Mouse (Mus musculus) liver, embryonic 16.5 days (tissue): ENCODE measurements around the gene Mex3a. TPM values are rescaled to one million over a fixed set of nuclear protein-coding genes. Genes with fewer than 3 reads are reported as not detected.

Experiments used
- ATAC-seq: fragments of 200-750 bp; cut with Nextera tagmentation; 2 replicates; pipeline ENCODE4 v1.8.0; 2017; ENCODE audit warnings: low read depth, mild to moderate bottlenecking, moderate number of reproducible peaks, moderate library complexity
- H3K27ac ChIP-seq: fragments of 300-500 bp; sonication (generic); 2 replicates; pipeline ENCODE4 v1.5.1; 2014; ENCODE audit warnings: mild to moderate bottlenecking, low read length
- H3K27me3 ChIP-seq: fragments of 300-500 bp; sonication (generic); 2 replicates; pipeline ENCODE4 v1.6.1; 2014; ENCODE audit warnings: low read depth, low read length, mixed read lengths; ENCODE audit not compliant: control insufficient read depth, insufficient read depth
- H3K36me3 ChIP-seq: fragments of 300-500 bp; sonication (generic); 2 replicates; pipeline ENCODE4 v1.6.1; 2014; ENCODE audit warnings: mild to moderate bottlenecking; ENCODE audit not compliant: control insufficient read depth, insufficient read depth
- H3K4me1 ChIP-seq: fragments of 300-500 bp; sonication (generic); 2 replicates; pipeline ENCODE4 v1.6.1; 2014; ENCODE audit warnings: low read depth, low read length, mixed read lengths; ENCODE audit not compliant: control insufficient read depth
- H3K4me2 ChIP-seq: fragments of 300-500 bp; sonication (generic); 2 replicates; pipeline ENCODE4 v1.6.1; 2014; ENCODE audit warnings: low read depth, low read length, mixed read lengths
- H3K4me3 ChIP-seq: fragments of 300-500 bp; sonication (generic); 2 replicates; pipeline ENCODE4 v1.5.1; 2014; ENCODE audit warnings: low read depth, mild to moderate bottlenecking, low read length
- H3K9ac ChIP-seq: fragments of 300-500 bp; sonication (generic); 2 replicates; pipeline ENCODE4 v1.6.1; 2014; ENCODE audit warnings: low read depth, low read length
- H3K9me3 ChIP-seq: fragments of 300-500 bp; sonication (generic); replicated peaks from 2 replicates; pipeline ENCODE4 v1.6.1; 2016; ENCODE audit warnings: low read length; ENCODE audit not compliant: control insufficient read depth
- WGBS: fragments of 180-500 bp; shearing (Covaris S2); extraction: QIAGEN DNeasy Blood & Tissue Kit; methylation state at CpG from one replicate; pipeline ENCODE4 v1.1.7; 2014; ENCODE audit not compliant: insufficient replicate concordance; 5-methylcytosine and 5-hydroxymethylcytosine counted together
- polyA plus RNA-seq: library from polyadenylated mRNA; unstranded; fragments of >200 nt; fragmentation: Nextera tagmentation; extraction: Ambion mirVana; gene quantifications from 2 replicates; pipeline ENCODE4 v1.2.1, GENCODE M21; 2015

Gene Mex3a
- polyA plus RNA-seq, 1 experiment from 2014 or later: 0.44 TPM

DNA sequence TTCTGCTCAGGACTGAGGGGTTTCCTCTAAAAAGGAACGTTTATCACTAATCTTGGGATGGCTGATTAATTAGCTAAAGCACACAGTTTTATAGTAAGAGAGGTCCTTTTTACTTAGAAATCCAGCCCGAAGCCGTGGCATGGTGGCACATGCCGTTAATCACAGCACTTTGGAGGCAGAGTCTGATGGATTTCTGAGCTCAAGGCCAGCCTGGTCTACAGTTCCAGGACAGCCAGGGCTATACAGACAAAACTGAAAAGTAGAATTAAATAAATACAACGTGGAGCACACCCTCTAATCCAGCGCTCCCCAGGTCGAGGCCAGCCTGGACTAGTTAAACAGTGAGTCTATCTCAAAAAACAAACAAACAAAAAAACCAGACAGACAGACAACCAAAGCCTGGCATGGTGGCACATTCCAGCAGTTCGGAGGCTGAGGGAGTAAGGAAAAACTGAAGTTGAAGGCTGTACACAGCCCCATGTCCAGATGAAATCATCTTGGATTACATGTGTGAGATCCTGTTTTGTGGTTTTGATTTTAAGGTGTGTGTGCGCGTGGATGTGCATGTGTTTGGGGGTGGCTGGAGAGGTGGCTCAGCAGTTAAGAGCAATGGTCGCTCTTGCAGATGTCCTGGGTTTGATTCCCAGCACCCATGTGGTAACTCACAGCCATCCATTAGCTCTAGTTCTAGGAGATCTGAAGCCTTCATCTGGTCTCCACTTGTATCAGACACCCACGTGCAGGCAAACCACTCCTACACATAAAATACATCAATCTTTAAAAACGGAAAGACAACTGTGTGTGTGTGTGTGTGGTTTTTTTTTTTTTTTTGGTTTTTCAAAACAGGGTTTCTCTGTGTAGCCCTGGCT lies 21.5 kb upstream of the Mex3a start:
- Histone ChIP-seq H3K4me3 (peak overlapping the region; percentile 54), H3K9me3 (no peaks in the 10 kb centered on the region), H3K4me1 (peaks cover 37% of the 10 kb centered on the region), H3K9ac (peak overlapping the region; percentile 24; the same call in 1 of the 2 replicates), H3K27me3 (0 out of 2 replicates have a peak, but pooled peaks cover 4% of the 10 kb centered on the region), H3K36me3 (no peaks in the 10 kb centered on the region), H3K4me2 (peak overlapping the region; percentile 65), H3K27ac (peak overlapping the region; percentile 76)
- no peak for ATAC-seq
- 38% methylated on average over 13 of the region's 13 CpGs for WGBS

DNA sequence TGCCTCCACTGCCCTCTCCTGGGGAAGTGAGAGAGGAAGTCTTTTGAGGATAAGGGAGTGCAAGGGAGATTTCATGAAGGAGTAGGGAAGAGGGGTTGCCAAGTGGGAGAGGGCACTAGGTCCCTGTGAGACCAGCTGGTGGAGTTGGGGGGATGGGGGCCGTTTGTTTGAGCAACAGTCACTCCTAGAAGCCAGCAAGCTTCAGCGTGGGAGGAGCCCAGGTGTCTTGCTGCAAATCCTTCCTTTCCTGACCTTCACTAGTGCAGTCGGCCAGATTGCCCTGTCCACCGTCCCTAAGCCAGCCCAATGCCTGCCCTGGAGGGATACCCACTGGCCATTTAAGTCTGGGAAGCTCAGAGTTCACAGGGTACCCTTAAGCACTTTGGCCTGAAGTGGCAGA lies 20.6 kb upstream of the Mex3a start:
- Histone ChIP-seq H3K4me1 (peaks cover 37% of the 10 kb centered on the region), H3K9me3 (no peaks in the 10 kb centered on the region), H3K27ac (no peak overlapping the region), H3K27me3 (0 out of 2 replicates have a peak, but pooled peaks cover 4% of the 10 kb centered on the region), H3K36me3 (no peaks in the 10 kb centered on the region), H3K9ac (no peak overlapping the region), H3K4me2 (no peak overlapping the region), H3K4me3 (no peak overlapping the region)
- 29% methylated on average over 4 of the region's 4 CpGs for WGBS
- no peak for ATAC-seq

DNA sequence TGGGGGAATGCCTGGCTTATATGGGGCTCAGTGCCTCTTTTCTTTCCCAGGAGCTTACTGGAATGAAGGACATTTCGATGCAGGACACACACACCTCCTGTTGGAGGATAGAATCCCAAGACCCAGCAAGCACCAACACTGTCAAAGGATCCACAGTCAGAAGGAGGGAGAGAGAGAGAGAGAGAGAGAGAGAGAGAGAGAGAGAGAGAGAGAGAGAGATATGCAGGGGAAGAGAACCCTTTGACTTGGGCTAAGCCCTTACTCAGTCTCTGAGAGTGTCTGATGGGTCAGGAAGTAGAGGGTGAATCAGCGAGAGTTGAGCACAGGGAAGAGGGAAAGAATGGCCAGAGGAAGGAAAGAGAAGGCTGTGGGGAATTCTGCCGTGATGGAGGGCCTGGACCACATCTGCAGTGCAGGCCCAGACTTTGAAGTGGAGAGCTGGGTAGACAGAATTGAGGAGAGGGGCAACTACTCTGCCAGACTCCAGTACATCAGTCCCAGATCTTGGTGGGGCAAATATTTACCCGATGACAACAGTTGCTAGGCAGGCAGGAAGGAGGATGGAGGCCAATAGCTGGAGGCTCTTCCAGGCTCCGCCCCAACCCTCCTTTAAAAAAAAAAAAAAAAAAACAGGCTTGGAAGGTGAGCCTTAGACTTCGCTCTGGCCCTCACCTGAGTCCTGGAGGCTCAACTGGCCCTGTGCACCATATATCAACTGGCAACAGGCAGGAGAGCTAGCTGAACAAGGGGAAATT lies 19.9 kb upstream of the Mex3a start:
- Histone ChIP-seq H3K4me3 (no peak overlapping the region), H3K27ac (no peak overlapping the region), H3K4me1 (peaks cover 37% of the 10 kb centered on the region), H3K9me3 (no peaks in the 10 kb centered on the region), H3K9ac (no peak overlapping the region), H3K36me3 (no peaks in the 10 kb centered on the region), H3K4me2 (no peak overlapping the region), H3K27me3 (0 out of 2 replicates have a peak, but pooled peaks cover 4% of the 10 kb centered on the region)
- 39% methylated on average over 6 of the region's 6 CpGs for WGBS
- no peak for ATAC-seq

DNA sequence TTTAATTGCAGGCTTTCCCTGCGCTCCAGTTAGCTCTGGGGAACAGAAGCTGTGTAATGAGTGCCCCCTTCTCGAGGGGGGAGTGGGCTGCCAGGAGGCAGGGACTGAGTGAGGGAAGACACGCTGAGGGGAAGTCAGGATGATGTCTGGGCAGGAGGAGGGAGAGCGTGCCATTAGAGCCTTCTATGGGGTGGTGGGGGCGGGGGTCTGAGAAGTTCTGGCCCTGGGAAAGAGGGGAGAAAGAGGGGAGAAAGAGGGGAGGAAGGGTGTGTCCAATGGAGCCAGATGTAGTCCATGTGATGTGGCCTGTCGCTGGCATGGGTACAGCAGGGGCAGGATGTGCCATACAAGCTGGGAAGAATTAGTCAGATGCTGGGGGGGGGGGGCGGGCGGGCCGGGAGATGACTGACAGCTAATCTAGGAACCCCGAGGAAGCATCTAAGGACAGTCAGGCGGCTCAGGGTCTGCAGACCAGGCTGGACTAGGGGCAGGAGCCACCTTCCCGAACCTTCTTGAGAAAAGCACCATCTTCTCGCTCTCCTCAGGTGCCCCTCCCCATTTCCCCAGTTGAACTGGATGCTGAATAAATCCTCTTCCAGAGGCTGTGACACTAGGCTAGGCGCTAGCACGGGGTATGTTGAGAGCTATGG lies 19.2 kb upstream of the Mex3a start:
- Histone ChIP-seq H3K27me3 (peaks cover 4% of the 10 kb centered on the region; the same call in 1 of the 2 replicates), H3K27ac (no peak overlapping the region), H3K9me3 (no peaks in the 10 kb centered on the region), H3K4me3 (no peak overlapping the region), H3K9ac (no peak overlapping the region), H3K4me2 (no peak overlapping the region), H3K4me1 (peaks cover 37% of the 10 kb centered on the region), H3K36me3 (no peaks in the 10 kb centered on the region)
- no peak for ATAC-seq
- 27% methylated on average over 12 of the region's 15 CpGs for WGBS

DNA sequence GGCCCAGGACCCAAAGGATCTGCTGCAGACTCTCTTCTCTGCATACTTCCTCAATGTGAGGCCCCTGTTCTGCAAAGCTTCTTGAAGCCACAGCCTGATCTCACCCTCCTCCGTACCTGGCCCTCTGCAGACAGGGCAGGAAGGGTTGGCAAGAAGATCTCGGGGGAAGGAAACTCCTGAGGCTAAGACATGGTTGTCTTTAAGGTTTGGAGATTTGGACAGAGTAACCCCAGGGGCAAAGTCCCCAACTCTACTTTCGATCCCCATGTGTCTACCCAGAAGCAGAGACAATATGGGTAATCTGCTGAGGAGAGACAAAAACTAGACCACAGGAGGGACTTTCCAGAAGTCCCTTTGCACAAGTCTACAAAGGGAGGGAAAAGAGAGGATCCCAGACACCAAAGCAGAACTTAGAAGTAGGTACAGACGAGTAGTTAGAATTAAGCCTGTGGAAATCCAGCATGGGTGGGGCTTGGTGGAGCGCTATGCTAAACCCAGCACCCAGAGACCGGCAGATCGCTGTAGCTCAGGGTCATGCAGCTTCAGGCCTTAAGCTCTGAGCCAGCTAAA lies 18.6 kb upstream of the Mex3a start:
- Histone ChIP-seq H3K4me2 (no peak overlapping the region), H3K9ac (no peak overlapping the region), H3K9me3 (no peaks in the 10 kb centered on the region), H3K36me3 (no peaks in the 10 kb centered on the region), H3K27ac (no peak overlapping the region), H3K27me3 (peaks cover 4% of the 10 kb centered on the region; the same call in 1 of the 2 replicates), H3K4me1 (peaks cover 37% of the 10 kb centered on the region), H3K4me3 (no peak overlapping the region)
- no peak for ATAC-seq
- 45% methylated on average over 7 of the region's 7 CpGs for WGBS

DNA sequence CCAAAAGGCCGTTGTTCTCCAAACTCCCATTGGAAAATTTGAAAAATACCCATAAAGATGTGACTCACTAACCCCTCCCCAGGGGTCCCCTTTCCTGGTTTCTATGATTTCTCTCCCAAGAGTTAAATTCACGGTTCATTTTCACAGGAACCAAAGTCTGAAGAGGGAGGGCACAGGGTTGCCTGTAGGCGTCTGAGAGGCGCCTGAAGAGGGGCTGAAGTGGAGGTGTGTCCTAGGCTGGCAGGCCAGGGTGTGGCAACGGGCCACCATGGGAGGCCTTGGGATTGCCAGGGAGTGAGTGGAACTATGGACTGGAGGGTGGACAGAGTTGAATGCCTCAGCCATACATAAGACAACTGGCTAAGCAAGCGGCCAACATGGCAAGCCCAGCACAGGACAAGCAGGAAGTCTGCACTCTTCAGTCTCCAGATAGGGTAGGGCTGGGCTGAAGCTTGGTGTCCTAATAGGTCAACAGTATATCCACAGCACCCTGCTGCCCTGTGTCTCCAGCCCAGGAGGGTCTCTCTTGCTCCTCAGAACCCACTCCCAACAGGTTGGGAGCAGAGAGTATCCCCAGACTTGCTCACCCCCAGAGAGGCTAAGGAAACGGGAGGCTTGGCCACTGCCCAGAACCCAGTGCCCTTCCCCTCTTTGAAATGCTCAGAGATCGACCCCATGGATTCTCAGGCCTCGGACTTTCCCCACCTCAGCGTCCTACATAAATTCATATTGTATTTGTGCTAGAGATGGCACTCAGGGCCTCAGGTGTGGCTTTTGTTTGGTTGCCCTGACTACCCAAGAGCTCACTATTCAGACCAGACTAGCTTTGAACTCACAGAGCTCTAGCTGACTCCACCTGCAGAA lies 17.7 kb upstream of the Mex3a start:
- Histone ChIP-seq H3K4me3 (no peak overlapping the region), H3K4me1 (peaks cover 33% of the 10 kb centered on the region), H3K9me3 (no peaks in the 10 kb centered on the region), H3K27ac (no peak overlapping the region), H3K4me2 (no peak overlapping the region), H3K9ac (no peak overlapping the region), H3K27me3 (peaks cover 4% of the 10 kb centered on the region; the same call in 1 of the 2 replicates), H3K36me3 (no peaks in the 10 kb centered on the region)
- ATAC-seq: no peak
- 49% methylated on average over 10 of the region's 10 CpGs for WGBS

DNA sequence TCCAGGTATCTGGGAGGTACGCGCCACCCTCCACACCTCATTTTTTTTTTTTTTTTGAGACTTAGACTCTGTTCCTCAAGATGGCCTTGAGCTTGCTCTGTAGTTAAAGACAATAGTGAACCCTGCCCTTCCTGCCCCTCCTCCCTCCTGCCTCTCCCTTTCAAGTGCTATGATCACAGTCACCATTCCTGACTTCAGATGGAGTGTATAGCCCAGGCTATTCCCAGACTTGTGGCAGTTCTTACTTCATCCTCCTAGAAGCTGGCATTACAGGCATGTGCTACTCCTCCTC lies 17.2 kb upstream of the Mex3a start:
- Histone ChIP-seq H3K9me3 (no peaks in the 10 kb centered on the region), H3K36me3 (no peaks in the 10 kb centered on the region), H3K27me3 (peaks cover 4% of the 10 kb centered on the region; the same call in 1 of the 2 replicates), H3K27ac (no peak overlapping the region), H3K4me1 (peaks cover 27% of the 10 kb centered on the region), H3K4me2 (no peak overlapping the region), H3K4me3 (no peak overlapping the region), H3K9ac (no peak overlapping the region)
- 70% methylated on average over 2 of the region's 2 CpGs for WGBS
- no peak for ATAC-seq

DNA sequence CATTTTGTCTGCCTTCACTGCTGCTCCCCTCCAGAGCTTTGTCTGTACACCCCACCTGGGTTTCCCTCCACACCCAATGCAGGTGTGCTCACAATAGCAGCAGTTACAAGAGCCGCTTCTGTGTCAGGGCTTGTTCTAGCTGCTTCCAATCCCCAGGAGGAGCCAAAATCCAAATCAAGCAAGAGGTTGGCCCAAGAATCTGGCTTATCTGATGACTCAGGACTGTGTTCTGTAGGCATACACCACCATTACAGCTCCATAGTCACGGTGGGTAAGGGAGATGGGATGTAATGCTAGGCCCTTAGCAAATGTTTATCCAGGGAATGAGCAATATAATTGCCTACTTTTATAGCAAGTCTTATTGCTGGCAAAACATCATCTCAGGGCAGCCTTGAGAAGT lies 15.8 kb upstream of the Mex3a start:
- WGBS: 61% methylated on average over 2 of the region's 2 CpGs
- no peak overlapping the region for H3K4me2 ChIP-seq
- no peak overlapping the region for H3K9ac ChIP-seq
- peaks cover 4% of the 10 kb centered on the region; the same call in 1 of the 2 replicates for H3K27me3 ChIP-seq
- no peaks in the 10 kb centered on the region for H3K36me3 ChIP-seq
- no peaks in the 10 kb centered on the region for H3K9me3 ChIP-seq
- peaks cover 19% of the 10 kb centered on the region for H3K4me1 ChIP-seq
- no peak overlapping the region for H3K4me3 ChIP-seq
- ATAC-seq: no peak
- no peak overlapping the region for H3K27ac ChIP-seq
